Mouse (Mus musculus): ENCODE data around the gene Ciita.

Gene Ciita
- long read RNA-seq, experiment 1, result 0 reads
- long read RNA-seq, experiment 2, partial matches to known transcripts, result 0 of 1 reads
- long read RNA-seq, experiment 2, other reads (novel, unspliced or antisense), result 1 of 1 reads

DNA sequence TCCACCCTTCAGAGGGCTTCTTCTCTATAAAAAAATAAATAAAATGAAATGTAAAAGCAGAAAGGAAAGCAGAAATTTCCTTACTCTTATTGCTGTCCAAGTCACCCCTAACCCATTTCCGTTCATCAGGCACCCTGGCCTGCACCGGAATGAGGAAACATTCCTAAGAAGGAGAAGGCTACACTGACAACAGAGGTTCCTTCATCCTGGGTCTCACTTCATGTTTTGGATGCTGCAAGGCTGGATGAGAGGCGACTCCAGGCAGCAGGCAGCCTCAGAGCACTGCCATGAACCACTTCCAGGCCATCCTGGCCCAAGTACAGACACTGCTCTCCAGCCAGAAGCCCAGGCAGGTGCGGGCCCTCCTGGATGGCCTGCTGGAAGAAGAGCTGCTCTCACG lies at the start of gene Ciita:
Gene Ciita, plus strand, starts transcription at position 203 of the 400 bp plus-strand sequence.
- intact Hi-C loops (cut with DNase I), result no loop called here

DNA sequence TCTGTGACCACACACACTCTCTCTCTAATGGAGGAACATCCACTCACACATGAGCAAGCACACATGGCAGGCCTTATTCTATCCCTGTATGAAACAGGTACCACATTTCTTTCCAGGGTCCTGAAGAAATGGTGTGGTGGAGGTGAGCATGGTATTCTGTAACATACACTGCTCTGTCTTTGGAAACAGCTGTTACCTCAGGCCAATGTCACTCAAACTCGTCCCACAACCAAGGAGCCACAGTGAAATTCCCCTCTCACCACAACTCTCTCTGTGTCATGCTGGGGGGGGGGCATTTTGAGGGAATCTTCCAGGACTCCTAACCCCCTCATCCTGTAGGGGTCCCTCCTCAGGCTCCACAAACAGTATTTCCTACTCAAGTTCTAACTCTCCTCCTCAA lies 47.9 kb upstream of the Ciita start:
- intact Hi-C loops (cut with DNase I), result no loop called here

DNA sequence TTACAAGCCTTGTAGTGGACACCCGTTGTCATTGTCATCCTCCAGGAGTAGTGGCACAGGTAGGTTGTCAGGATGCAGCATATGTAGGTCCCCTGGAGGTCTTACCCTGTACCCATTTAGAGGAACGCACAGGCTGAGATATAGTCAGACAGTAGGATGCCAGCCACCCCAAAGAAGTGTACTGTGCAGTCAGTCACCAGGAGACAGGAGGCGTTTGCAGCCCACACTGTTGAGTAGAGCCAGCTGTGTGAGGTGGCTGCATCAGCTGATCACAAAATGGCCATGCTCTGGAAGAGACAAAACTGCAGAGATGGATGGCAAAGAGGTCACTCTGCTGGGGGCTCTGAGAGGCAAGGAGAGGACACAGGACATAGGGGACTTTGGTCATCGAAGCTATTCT lies 47.5 kb upstream of the Ciita start:
- intact Hi-C loops (cut with DNase I), result no loop called here

DNA sequence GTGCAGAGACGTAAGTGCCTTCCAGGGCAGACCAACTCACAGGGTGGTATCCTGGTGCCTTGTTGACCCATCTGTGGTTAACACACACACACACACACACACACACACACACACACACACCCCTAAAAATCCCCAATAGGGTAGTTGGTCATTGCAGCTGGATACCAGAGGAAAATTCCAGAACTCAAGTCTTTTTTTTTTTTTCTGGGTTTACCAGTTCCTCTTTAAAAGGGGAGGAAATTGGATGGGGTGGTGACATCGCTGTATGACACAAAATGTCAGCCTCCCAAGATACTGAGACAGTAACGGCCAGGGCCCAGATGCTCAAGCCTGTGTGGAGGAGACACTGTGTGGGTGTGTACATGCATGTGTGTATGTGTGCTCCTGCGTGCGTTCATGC lies 46.5 kb upstream of the Ciita start:
- intact Hi-C loops (cut with DNase I), result no loop called here

DNA sequence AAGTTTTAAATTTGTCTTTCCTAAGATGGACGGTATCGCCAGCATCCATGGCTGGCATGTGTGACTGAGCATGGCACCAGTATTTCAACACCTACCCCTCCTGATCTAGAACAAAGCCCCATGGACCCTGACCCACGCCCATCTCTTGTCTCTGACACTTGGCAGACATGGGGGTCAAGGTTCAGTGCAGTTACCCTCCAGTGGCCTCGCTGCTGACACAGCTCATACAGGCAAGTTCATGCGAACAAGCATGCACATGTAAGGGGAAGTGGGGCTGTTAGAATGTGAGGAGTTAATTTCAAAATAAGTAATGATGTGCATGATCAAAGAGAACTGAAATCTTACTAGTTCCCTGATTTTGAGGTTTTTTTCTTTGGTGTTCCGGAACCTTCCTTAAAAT lies 43.7 kb upstream of the Ciita start:
- intact Hi-C loops (cut with DNase I), result no loop called here

DNA sequence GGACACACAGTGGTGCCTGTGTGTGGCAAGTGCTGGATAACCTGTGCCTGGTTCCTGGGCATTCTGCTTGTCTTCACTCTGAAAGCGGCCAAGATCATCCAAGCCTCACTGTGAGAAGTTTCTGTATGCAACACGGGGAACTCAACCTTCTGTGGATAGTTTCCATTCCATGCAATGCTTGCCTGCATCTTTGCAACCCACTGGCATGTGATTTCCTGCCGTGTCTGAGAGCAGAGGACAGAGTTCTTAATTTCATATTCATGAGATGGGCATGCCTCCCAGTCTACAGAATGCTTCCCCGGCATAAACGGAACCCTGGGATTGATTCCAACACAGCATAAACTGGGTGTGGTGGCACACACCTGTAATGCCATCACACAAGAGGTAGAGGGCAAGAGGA lies 41.8 kb upstream of the Ciita start:
- intact Hi-C loops (cut with DNase I), result no loop called here

DNA sequence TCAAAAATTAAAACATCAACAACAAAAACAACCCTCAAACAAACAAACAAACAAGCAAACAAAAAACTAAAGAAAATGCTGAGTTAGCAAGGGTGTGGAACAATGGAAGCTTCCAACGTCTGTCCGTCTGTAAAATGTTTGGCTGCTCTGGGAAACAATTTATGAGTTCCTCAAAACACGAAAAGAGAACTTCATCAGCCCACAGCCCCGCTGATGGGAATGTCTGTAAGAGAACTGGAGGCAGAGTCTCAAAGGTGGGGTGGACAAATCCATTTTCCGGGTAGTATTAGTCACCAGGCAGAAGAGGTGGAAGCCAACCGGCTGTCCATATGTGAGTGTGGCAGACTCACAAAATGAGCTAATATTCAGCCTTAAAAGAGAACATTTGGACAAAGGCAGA lies 38.5 kb upstream of the Ciita start:
- intact Hi-C loops (cut with DNase I), result no loop called here

DNA sequence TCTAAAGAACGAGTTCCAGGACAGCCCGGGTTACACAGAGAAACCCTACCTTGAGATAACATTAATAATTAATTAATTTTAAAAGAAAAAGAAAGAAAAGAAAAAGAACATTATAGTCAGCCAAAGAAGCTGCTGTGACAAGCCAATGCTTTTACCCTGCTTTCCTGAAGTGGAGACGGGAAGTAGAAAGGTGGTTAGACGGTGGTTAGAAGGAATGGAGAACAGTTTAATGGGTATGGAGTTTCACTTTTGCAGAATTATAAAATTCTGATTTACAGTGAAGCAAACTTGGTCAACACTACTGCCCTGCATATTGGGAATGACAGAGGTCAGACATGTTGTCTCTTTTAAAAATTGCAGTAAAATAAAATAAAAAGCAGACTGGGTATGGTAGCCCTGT lies 38.1 kb upstream of the Ciita start:
- intact Hi-C loops (cut with DNase I), result no loop called here

DNA sequence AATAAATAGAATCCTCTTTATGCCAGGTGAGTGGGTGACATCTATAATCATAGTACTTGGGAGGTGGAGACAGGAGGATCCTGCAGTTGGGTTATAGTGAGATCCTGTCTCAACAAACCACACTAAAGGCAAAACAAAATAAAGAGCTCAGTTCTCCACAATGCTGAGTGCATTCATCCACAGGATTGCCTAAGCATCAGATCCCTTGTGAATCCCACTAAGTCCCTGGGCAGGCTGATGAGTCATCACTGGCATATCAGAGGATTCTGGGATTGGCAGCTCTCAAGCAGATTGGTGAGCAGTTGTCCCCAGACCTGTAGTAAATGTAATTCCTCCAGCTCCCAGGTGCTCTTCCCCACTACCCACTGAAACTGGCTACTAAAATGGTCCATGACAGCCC lies 36.1 kb upstream of the Ciita start:
- intact Hi-C loops (cut with DNase I), result no loop called here

DNA sequence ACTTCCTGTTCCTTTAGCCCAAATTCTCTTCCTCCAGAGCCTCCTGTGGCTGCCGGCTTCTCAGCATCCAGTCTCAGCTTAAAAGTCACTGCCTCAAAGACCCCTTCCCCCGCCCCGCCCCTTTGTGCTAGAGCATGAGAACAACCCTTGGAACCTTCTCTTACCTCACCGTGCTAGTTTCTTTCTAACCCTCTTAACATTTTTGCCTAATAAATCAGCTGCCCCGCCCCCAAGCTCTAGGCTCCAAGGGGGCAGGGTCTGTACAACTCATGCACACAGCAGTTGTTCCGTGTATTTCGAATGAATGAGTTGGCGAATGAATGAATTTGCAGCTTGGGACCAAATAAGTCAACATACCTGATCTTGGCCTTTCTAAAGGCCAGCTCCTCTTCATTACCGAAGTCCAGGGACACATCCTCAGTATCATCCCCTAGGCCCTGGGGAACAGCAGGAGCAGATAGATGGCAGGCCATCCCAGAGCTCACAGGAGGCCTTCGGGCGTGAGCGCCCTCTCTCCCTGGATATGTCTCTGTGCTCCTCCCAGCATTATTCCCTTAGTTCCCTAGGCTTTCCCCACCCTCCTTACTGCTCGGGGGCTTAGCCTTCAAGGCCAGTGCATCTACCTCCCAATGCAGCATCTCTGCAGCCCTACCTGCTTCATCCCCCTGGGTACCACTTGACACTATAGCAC lies 33.1 kb upstream of the Ciita start:
- intact Hi-C loops (cut with DNase I), result no loop called here

DNA sequence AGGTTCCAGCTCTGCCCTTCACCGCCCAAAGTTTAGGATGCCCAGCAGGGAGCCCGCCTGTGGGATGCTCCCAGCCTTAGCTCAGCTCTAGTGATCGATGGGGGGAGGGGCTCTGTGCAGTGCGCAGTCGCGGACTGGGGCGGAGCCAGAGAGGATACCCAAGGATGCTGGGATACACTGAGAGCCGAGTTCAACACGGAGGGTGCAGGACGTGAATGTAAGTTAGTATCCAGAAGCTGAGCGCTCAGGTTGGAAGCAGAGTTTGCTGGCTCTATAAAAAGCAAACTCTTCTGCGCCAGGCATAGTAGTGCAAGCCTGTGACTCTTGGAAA lies 32.6 kb upstream of the Ciita start, which contains the start of gene Tvp23a:
Gene Tvp23a, minus strand, starts transcription at position 99 of the 331 bp plus-strand sequence.
- intact Hi-C loops (cut with DNase I), result no loop called here

DNA sequence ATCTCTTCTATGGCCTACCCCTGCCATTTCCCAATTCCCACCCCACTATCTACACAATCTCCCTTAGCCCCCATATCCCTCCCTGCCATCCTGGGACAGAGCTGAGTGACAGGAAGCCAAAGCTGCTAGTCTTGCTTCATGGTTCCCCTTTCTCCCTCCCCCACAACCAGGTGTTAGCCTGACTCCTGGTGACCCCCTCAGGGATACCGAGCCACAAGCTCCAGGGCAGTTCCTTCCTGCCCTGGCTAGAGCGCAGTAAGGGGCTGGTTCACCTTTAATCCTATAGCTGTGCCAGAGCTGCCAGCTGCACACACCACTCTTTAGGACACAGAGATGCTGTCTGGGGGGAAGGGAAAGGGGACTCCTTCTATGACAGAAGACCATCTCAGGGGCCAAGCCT lies 32.1 kb upstream of the Ciita start:
- intact Hi-C loops (cut with DNase I), result no loop called here

DNA sequence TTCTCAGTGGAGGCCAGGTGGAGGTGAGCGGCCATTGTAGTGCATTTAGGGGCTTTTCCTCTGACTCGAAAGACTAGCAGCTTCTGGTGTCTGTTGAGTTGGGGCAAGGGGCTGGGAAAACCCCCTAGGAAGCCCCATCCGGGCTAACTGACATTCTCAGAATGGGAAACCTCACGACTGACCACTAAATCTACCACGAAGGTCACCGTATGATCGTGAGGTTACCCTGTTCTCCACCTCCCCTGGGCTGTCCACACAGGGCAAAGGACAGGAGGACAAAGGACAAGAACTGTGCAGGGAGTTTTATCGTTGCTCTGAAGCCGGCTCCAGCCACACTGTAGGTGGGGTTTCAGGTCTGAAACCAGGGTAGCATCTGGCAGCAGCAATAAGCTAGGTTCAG lies 30.9 kb upstream of the Ciita start:
- intact Hi-C loops (cut with DNase I), result no loop called here

DNA sequence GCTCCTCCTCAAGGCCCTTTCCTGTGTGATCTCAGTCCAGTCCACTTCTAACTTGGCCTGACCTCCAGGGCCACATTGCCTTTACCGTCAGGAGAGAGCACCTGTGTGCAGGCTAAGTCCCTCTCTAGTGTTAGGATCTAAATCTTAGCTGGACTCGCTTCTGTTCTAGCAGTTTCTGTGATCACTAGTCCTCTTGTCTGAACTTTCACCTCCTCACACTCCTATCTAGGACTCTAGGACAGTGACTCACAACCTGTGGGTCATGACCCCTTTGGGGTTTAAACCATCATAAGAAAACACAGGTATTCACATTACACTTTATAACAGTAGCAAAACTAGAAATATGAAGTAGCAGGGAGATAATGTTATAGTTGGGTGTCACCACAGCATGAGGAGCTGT lies 28.0 kb upstream of the Ciita start:
- intact Hi-C loops (cut with DNase I), result no loop called here

DNA sequence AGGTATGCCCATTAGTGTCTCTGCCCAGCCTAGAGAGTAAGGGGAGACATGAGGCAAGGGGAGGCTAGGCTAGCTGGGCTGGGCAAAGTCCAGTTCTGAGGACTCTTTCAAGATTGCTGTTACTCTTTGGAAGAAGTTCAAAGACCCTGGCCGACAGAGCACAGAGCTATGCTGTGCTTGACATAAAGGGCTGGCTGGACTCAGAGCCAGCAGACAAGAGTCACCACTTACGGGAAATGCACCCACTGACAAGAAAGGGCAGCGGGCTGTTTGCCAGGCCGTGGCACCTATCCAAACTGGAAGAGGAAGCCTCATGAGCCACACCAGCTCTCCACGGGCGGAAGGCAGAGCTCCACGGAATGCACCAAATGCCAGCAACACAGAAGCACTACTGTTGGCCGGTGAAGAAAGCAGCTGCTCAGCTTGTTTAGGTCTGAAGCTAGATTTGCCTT lies 27.4 kb upstream of the Ciita start:
- intact Hi-C loops (cut with DNase I), result no loop called here

DNA sequence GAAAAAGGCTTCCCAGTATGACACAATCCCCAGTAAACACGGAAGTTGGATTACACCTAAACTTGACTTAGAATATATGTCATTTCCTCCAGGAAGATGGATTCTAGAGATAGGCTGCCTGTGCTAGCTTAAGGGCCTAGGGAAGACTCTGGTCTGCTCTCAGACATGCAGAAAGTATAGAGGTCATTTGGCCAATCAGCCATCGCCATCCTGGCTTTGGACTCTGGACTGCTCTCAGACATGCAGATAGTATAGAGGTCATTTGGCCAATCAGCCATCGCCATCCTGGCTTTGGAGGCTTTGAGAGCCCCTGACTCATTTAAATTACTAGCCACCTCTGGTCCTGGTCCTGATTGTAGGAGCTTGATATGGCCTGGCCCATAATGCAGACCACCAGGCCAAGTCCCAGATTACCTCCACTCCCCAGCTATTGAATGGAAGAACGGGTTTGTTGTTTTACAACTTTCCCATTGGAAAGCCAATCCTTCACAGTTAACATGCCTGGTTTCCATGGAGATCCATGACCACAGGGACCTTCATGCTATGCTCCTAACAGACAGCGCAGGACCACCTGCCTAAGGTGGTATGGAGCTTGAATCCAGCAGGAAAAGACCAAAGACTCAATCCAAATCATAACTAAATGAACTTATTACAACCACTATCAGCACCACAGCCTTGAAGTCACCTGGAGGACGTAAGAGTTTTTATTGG lies 25.8 kb upstream of the Ciita start:
- intact Hi-C loops (cut with DNase I), result no loop called here

DNA sequence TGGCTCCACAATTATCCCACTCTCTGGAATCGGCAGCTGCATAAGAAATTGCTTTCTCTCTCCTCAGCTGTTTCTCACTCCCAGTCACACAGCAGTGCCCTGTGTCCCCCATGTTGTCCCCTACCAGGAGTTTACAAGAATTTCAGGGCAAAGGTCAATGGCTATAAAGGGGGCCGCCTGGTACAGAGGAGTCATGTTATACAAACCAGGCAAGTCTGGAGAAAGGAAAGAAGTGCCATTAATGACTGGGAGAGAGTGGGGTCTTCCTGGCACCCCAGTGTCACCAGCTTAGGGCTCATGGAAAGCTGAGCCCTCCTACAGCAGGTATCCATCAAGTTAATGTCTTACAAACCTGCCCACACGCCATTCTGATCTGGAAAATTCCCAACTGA lies 25.3 kb upstream of the Ciita start:
- intact Hi-C loops (cut with DNase I), result no loop called here

DNA sequence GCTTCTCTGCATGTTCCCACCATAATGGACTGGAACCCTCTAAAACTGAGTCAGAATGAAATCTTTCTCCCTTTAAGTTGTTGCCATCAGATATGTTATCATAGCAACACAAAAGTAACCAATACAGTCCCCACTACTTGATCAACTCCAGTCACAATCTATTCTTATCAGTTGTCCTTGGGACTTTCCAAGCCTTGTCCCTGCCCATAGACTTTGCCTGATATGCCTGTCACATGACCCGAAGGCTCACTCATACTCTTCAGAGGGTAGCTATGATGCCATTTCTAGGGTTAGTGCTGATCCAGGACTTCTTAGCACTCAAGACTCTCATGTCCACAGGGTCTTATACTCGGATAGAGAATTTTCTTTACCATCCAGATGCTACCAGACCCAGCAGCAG lies 19.7 kb upstream of the Ciita start:
- intact Hi-C loops (cut with DNase I), result no loop called here

DNA sequence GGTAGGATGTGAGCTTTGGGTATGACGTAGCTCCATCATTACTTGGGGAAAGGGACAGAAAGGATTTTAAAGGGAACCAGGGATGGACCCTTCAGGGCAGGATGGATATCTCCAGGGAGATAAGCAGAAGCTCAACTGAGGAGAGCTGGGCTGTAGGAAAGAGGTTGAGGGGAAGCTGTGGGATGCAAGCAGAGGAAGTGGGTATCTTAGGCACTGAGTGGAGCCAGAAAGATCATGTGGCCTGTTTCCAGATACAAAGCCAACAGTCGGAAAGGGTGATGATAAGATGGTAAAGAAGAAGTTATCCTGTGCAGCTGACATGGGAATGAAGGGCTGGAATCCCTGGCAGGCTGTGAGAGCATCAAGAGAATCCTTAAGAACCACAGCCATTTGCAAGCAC lies 18.7 kb upstream of the Ciita start:
- intact Hi-C loops (cut with DNase I), result no loop called here

DNA sequence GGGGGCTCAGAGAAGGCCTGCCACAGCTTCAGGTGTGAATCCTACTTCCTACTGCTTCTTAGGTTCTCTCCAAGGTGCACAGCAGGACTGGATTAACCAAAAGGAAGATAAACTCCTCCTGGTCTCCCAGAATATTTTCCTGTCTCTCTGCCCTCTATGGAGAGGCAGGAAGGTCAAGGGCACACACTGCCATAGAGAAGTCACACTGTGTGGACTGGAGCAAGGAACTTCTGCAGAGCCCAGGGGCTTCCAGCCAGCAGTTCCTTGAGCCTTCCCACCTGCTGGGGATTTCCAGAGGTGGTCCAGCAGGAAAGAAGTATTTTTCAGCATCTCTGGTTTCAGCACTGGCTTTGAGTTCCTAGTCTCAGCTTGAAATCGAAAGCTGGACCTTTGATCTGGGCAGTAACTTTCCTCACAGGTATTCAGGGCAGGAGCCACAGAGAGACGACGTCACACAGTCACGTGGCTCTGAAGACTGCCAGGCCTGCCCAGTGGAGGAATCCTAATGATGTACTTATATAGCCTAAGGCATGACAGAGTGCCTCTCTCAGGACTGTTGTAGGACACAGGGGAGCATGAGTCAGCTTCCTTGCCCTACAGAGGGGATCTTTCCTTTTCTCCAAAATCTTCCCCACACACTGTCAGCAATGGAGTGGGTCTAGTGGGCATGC lies 14.7 kb upstream of the Ciita start:
- intact Hi-C loops (cut with DNase I), result no loop called here

DNA sequence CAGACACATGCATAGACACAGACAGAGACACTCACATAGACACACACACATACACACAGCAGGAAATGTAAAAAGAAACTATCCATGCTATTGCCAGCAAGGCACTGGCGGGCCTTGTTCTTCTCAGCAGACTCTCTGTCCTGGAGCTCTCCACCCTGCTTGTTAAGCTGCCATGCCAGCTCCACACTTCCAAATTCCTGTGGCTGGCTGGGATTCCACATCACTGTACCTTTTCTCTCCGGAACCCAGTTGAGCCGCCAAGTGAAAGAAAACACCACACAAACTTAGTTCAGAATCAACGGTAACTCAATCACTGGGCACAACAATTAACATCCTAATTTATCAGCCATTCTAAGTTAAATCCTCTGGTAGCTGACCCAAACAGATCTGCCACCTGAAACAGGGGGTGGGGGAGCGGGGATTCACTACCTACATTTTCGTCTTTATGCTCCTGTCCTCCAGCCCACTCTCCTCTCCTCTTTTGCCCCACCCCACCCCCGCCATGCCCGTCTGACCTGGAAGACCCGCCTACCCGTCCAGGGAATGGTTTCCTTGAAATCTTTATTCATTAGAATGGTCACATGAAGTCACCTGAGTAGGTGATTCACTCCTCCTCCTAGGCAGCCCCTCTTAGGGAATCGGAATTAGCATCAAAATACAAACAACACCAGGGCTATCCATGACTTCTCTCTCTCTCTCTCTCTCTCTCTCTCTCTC lies 12.3 kb upstream of the Ciita start:
- intact Hi-C loops (cut with DNase I), result no loop called here

DNA sequence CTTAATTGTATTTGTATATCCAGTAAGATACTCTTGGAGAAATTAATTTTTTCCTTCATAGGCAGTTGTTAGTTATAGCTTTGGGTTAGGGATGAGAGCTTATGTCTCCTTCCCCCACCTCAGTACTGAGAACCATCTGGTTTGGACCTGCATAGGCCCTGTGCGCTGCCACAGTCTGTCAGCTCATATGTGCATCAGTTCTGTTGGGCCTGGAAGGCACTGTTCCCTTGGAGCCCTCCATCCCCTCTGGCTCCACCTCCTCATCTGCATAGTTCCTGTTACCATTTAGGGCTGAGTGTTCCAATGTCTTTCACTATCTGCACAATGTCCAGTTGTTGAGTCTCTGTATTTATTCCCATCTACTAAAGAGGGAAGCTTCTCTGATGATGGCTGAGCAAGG lies 11.7 kb upstream of the Ciita start:
- intact Hi-C loops (cut with DNase I), result no loop called here

All from adrenal gland (tissue).